Mouse (Mus musculus): Measurements from ENCODE around the gene Cd302. TPM values are rescaled to one million over a fixed set of nuclear protein-coding genes. Genes with fewer than 3 reads are reported as not detected.

The Cd302 gene
- polyA plus RNA-seq, 1 experiment from 2014 or later, result 58.5 TPM

DNA sequence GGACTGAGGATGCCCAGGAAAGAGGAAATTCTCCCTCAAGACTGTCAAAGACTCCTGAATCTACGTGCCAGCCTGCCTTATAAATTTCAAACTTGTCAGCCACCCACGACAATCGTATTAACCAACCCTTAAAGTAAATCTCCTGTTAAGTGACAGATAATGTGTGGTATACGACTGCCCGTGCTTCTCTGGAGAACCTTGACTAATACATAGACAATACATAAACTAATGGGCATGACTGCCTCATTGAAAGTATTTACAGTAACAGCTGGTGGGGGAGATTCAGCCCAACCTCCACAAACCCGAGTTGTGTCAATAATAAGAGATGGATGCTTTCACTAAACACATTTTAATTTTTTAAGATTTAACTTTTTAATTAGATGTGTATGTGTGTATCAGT, 78.5 kb downstream of the Cd302 start:
- WGBS, result 80% methylated on average over 6 of the region's 6 CpGs
- H3K9ac ChIP-seq (ENCODE audit: low read depth, low read length), result no peak overlapping the region

DNA sequence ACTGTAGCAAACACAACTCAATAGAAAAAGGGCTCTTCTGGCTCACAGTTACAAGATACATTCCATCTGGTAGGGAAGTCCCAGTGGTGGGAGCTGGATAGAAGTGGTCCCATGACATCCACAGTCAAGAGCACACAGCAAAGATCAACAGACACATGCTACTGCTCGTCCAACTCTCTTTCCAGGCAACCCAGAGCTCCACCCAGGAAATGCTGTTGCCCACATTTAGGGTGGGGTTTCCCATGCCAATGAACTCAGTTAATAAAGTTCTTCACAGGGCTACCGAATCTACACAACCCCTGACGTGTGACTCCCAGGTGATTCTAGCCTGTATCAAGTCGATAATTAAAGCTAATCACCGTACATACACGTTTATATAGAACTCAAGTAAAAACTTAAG, 80.1 kb downstream of the Cd302 start:
- no peak for TF ChIP-seq CTCF (IDR thresholded peaks at IDR 0.05; ENCODE audit: low read depth)
- H3K27ac ChIP-seq (ENCODE audit: low read depth, low read length), result peak overlapping the region; percentile 72; the same call in 1 of the 2 replicates
- ATAC-seq, result peak; percentile 56; the same call in 1 of the 2 replicates
- WGBS, result 38% methylated on average over 6 of the region's 6 CpGs
- no peak overlapping the region for H3K4me3 ChIP-seq (ENCODE audit: low read depth, low read length)
- H3K4me2 ChIP-seq (replicated peaks; ENCODE audit: low read depth), result peak overlapping the region; percentile 39
- no peaks in the 10 kb centered on the region for H3K9me3 ChIP-seq (ENCODE audit: control insufficient read depth)
- H3K27me3 ChIP-seq (replicated peaks; ENCODE audit: control insufficient read depth, insufficient read depth, low read length), result no peaks in the 10 kb centered on the region
- H3K36me3 ChIP-seq (ENCODE audit: control insufficient read depth, insufficient read depth), result no peaks in the 10 kb centered on the region; the same call in 1 of the 2 replicates
- H3K9ac ChIP-seq (ENCODE audit: low read depth, low read length), result no peak overlapping the region
- peaks cover 5% of the 10 kb centered on the region; the same call in 1 of the 2 replicates for H3K4me1 ChIP-seq (replicated peaks; ENCODE audit: control insufficient read depth, insufficient read depth, low read length)

More for the DNA sequence above, 78.5 kb downstream of the Cd302 start:
- H3K4me2 ChIP-seq (replicated peaks; ENCODE audit: low read depth), result no peak overlapping the region
- no peaks in the 10 kb centered on the region; the same call in 1 of the 2 replicates for H3K36me3 ChIP-seq (ENCODE audit: control insufficient read depth, insufficient read depth)
- no peak overlapping the region for H3K4me3 ChIP-seq (ENCODE audit: low read depth, low read length)
- no peak for ATAC-seq
- H3K27ac ChIP-seq (ENCODE audit: low read depth, low read length), result no peak overlapping the region
- H3K9me3 ChIP-seq (ENCODE audit: control insufficient read depth), result no peaks in the 10 kb centered on the region
- no peak for TF ChIP-seq CTCF (IDR thresholded peaks at IDR 0.05; ENCODE audit: low read depth)
- H3K4me1 ChIP-seq (replicated peaks; ENCODE audit: control insufficient read depth, insufficient read depth, low read length), result peaks cover 5% of the 10 kb centered on the region; the same call in 1 of the 2 replicates
- no peaks in the 10 kb centered on the region for H3K27me3 ChIP-seq (replicated peaks; ENCODE audit: control insufficient read depth, insufficient read depth, low read length)

DNA sequence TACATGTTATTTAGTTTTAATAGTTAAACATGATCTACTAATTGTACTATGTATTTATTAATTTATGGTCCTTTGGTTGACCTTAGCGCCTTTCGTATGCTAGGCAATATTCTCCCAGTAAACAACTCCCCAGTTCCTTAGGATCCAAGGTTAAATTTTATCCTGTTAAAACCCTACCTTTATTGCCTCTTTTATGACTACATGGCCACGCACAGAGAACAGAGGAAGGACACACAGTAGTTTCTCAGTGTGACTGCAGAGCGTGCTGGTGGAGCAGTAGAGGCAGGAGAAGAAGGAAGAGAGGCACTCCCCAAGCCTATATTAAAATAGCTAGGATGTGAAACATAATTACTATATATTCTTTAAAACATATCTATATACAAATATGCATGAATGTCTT, 80.6 kb downstream of the Cd302 start:
- peak; percentile 81 for ATAC-seq
- H3K9me3 ChIP-seq (ENCODE audit: control insufficient read depth), result no peaks in the 10 kb centered on the region
- H3K4me2 ChIP-seq (replicated peaks; ENCODE audit: low read depth), result no peak overlapping the region; the same call in 1 of the 2 replicates
- H3K9ac ChIP-seq (ENCODE audit: low read depth, low read length), result no peak overlapping the region
- H3K4me3 ChIP-seq (ENCODE audit: low read depth, low read length), result no peak overlapping the region
- no peaks in the 10 kb centered on the region; the same call in 1 of the 2 replicates for H3K36me3 ChIP-seq (ENCODE audit: control insufficient read depth, insufficient read depth)
- H3K27ac ChIP-seq (ENCODE audit: low read depth, low read length), result peak overlapping the region; percentile 72; the same call in 1 of the 2 replicates
- peaks cover 5% of the 10 kb centered on the region; the same call in 1 of the 2 replicates for H3K4me1 ChIP-seq (replicated peaks; ENCODE audit: control insufficient read depth, insufficient read depth, low read length)
- TF ChIP-seq CTCF (IDR thresholded peaks at IDR 0.05; ENCODE audit: low read depth), result no peak
- 48% methylated on average over 4 of the region's 4 CpGs for whole genome bisulfite sequencing
- H3K27me3 ChIP-seq (replicated peaks; ENCODE audit: control insufficient read depth, insufficient read depth, low read length), result no peaks in the 10 kb centered on the region

DNA sequence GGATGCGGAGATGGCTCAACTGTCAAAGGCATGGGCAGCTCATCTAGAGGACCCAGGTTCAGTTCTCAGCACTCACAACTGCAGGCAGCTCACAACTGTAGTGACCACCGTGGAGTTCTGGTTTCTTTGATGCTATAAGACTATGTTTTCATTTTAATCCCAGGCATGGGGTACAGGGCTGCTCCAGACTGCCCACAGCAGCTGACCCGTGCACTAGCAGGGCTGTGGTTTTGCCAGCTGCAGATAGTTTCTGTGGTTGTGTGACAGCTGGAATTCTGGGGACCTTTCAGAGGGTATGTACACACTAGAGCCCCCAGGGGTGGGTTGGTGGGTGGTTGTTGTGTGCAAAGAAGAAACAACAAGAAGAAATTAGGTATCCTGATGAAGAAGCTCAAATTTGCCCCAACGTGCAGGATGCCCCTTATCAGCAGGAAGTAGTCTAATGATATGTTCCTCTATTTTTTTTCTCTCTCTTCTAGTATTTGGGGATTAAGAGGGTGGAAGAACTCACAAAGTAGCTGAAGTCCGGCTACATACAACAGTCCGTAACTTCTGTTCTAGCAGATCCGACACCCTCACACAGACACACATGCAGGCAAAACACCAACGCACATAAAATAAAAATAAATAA, 81.3 kb downstream of the Cd302 start:
- Histone ChIP-seq H3K36me3 (ENCODE audit: control insufficient read depth, insufficient read depth) (no peaks in the 10 kb centered on the region; the same call in 1 of the 2 replicates), H3K27ac (ENCODE audit: low read depth, low read length) (no peak overlapping the region), H3K4me3 (ENCODE audit: low read depth, low read length) (no peak overlapping the region), H3K9me3 (ENCODE audit: control insufficient read depth) (no peaks in the 10 kb centered on the region), H3K4me1 (replicated peaks; ENCODE audit: control insufficient read depth, insufficient read depth, low read length) (peaks cover 2% of the 10 kb centered on the region; the same call in 1 of the 2 replicates), H3K4me2 (replicated peaks; ENCODE audit: low read depth) (no peak overlapping the region), H3K27me3 (replicated peaks; ENCODE audit: control insufficient read depth, insufficient read depth, low read length) (no peaks in the 10 kb centered on the region), H3K9ac (ENCODE audit: low read depth, low read length) (no peak overlapping the region)
- no peak for ATAC-seq
- 76% methylated on average over 8 of the region's 8 CpGs for WGBS
- no peak for TF ChIP-seq CTCF (IDR thresholded peaks at IDR 0.05; ENCODE audit: low read depth)

Other genes starting within 250 kb of the Cd302 start
- gene Baz2b, start 74.6 kb downstream of the Cd302 start, polyA plus RNA-seq (2015; fragmentation: Nextera tagmentation; extraction: Ambion mirVana), result 33.8 and 39.7 TPM in 2 replicates
- 53.5 and 62.6 TPM in 2 replicates for gene March7, start 74.6 kb downstream of the Cd302 start, polyA plus RNA-seq (2015; fragmentation: Nextera tagmentation; extraction: Ambion mirVana)
- 2.2 and 2.9 TPM in 2 replicates for gene Ly75, start 98.8 kb upstream of the Cd302 start, polyA plus RNA-seq (2015; fragmentation: Nextera tagmentation; extraction: Ambion mirVana)

All from intestine, postnatal 0 days (tissue).